Mouse (Mus musculus) T-helper 17 cell (primary cell): Measurements from ENCODE around the gene Tmbim6.
"Not testable (repeated sequence)": the region's sequence is repeated elsewhere in the genome, so short reads cannot be mapped to it uniquely, and the experiment has no call there.

ENCODE experiments used
- in situ Hi-C, 2 experiments: fragments of 300-600 bp; cut with MboI, MseI; formaldehyde crosslinking; loops; 1 replicate in 1 of 2; 2 replicates in 1 of 2; pipeline ENCODE4 v1.15.1; 2025; ENCODE audit warnings: high pct_unique_total_duplicates in 2 of 2

Tmbim6 gene

DNA sequence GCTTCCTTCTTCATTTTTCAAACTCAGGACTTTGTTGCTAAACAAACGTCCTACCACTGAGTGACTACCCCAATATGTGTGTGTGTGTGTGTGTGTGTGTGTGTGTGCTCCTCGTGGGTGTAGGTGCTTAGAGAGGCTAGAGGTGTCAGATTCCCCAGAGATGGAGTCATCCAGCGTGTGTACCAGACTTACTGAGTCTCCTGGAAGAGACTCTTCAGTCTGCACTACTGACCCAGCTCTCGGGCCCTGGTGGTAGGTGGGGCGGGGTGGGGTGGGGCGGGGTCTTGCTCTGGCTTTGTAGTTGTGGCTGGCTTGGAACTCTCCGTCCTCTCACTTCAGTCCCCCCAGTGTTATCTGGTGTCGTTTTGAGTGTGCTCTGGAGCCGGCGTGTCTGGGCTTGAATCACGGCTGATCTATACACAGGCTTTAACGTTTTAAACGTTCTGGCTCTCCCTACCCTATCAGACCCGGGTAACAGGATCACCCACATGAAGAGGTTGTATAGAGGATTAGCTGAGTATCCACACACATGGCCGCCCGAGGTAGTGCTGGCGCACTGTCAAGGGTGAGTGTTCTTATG lies 25.1 kb downstream of the Tmbim6 start:
- in situ Hi-C loops, result no loop called here

GRCm38 (mm10) chr15:99420101-99420500 lies 27.4 kb downstream of the Tmbim6 start:
- in situ Hi-C loops, result loop anchor here in 1 of 2 experiments (5.0 kb wide), 1 partner anchor 47 kb away; no protein-coding TSS in a partner anchor

DNA sequence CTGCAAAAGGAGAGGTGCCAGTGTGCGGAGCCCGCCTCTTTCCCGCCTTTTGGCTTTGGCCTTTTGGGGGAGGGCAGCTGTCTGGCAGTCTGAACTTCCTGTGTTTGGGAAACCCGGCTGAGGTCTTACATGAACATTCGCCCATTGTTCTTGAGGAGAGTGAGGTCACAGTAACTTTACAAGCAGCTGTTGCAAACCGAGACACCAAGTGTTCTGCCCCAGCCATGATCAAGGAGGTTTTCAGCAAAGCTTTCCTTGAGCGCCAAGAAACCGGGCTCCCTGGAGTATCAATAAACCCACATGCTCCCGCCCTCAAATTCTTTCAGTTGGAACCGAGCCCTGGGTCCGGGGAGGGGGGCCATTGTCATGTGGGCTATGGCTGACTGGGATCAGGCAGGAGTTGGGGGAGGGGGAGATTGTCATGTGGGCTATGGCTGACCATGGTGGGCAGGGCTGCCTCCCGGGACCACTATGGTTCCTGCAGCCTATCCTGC lies 27.9 kb downstream of the Tmbim6 start:
- in situ Hi-C loops, result loop anchor here in 1 of 2 experiments (5.0 kb wide), 1 partner anchor 47 kb away; no protein-coding TSS in a partner anchor

DNA sequence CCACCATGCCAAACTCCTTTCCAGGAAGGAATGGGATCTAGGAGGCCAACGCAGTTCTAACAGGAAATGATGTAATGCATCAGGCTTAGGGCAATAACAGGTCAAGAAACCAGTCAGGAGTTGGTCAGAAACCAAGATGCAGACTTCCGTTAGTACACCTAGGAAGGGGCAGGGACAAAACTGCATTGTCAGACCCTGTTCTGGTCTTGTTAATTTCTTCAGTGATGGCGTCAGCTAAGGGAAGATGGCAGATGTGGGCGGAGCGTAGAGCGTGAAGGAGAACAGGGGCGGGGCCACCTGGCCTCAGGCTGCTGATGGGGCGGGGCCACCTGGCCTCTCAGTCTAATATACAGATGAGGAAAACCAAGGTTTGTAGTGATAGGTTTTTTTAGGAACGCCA lies 28.5 kb downstream of the Tmbim6 start:
- in situ Hi-C loops, result loop anchor here in 1 of 2 experiments (5.0 kb wide), 1 partner anchor 46 kb away; no protein-coding TSS in a partner anchor

DNA sequence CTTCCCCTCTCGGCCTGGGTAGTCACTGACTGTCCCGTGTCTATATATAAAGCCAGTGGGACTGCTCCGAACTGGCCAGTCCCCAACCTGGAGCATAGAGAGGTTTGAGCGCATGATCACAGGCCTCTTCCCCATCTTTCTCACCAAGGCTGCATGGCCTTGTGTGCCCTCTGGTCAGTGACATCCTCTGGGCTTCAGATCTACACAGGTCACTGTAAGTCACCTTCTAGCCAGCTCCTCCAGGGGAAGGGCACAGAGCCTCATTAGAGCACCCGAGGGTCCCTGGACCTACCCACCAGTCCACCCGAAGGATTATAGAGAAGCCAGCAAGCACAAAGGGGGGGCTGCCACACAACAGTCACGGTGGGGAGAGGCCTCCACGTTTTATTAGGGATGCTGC lies 29.0 kb downstream of the Tmbim6 start:
- in situ Hi-C loops, result loop anchor here in 1 of 2 experiments (5.0 kb wide), 1 partner anchor 46 kb away; no protein-coding TSS in a partner anchor

- in situ Hi-C loops, result loop anchor here in 1 of 2 experiments (5.0 kb wide), 1 partner anchor 45 kb away; no protein-coding TSS in a partner anchor
Measured at GRCm38 (mm10) chr15:99422551-99422950, 29.9 kb downstream of the Tmbim6 start.

- in situ Hi-C loops, result loop anchor here in 1 of 2 experiments (5.0 kb wide), 1 partner anchor 44 kb away; no protein-coding TSS in a partner anchor
Measured at GRCm38 (mm10) chr15:99423131-99423530, 30.4 kb downstream of the Tmbim6 start.

- in situ Hi-C loops, result loop anchor here in 1 of 2 experiments (5.0 kb wide), 1 partner anchor 43 kb away; no protein-coding TSS in a partner anchor
Measured at GRCm38 (mm10) chr15:99423884-99424283, 31.2 kb downstream of the Tmbim6 start.

DNA sequence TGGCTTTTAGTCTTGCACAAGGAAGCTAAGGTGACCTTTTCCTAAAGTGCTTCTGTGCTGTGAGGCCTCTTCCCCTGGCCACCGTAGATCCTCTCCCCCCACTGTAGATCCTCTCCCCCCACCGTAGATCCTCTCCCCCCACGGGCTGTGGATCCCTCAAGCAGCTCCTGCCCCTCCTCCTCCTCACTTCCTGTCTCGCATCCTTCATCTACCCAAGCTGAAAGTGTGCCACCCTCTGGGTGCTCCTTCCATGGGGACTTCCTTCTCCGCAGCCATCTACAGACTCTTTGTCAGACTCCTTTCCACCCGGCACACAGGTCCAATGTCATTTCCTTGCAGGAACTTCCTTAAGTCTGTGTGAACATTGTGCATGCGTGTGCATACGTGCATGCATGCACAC lies 37.7 kb downstream of the Tmbim6 start:
- in situ Hi-C loops, result no loop called here

GRCm38 (mm10) chr15:99431063-99431462 lies 38.4 kb downstream of the Tmbim6 start:
- in situ Hi-C loops, result no loop called here

GRCm38 (mm10) chr15:99431504-99431903 lies 38.8 kb downstream of the Tmbim6 start:
- in situ Hi-C loops, result no loop called here

DNA sequence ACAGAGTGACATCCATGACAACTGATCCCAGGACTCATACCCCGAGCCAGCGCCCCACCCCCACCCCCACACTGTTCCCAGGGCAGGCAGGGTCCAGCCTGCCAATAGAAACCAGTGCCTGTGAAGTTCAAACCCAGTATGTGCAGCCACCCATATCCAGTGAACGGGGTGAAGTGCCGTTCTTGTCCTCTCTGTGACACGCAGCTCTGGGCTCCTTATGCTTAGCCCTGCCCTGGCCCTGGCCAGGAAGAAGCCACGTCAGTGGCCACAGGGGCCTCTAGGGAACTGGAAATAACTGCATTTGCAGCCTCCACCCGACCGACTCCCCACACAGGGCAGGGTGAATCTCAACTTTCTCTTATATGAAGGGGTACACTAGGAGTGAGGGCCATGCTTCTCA lies 39.3 kb downstream of the Tmbim6 start:
- in situ Hi-C loops, result no loop called here

DNA sequence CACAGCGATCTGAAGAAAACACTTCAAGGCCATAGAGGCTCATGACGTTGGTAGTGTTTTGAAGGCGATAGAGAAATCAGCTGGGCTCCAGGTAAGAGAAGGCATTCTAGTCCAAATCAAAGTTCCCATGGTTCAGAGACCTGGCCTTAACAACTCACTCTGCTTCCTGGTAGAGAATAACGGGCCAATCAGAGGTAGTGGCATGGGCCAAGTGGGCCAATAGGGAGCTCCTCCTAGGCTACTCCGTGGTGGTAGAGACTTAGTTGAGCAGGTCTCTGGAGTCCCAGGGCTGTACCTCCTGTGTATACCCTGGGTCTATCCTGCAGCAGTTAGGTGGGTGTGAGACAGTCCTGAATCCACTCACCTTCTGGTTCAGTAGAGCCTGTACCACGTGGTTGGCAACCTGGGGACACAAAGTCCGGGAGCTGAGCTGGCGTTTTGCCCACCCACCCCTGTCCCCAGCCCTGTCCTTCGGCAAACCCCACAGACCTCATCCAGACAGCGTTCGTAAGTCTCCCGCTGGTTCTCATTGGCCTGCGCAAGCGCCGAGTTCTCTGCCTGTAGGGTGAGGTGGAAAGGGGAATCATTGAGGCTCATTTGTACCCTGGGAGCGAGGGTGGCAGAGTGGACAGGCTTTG lies 40.5 kb downstream of the Tmbim6 start:
- in situ Hi-C loops, result no loop called here

DNA sequence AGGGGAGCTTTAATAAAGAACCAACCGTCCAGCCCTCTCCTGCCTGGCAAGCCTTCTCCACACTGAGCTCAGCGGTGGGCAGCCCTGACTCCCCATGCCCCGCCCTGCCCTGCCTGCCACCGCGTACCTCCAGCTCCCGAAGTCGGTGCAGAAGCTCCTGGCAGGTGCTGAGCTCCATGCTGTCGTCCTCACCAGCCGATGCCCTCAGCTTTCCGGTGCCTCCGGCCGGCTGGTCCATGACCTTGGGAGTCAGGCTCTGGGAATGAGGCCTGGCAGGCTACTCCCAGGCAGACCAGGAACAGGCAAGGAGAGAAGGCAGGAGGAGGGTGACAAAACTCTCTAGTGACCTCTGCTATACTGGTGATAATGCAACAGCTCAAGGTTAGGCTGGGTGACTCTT lies 41.2 kb downstream of the Tmbim6 start:
- in situ Hi-C loops, result no loop called here

DNA sequence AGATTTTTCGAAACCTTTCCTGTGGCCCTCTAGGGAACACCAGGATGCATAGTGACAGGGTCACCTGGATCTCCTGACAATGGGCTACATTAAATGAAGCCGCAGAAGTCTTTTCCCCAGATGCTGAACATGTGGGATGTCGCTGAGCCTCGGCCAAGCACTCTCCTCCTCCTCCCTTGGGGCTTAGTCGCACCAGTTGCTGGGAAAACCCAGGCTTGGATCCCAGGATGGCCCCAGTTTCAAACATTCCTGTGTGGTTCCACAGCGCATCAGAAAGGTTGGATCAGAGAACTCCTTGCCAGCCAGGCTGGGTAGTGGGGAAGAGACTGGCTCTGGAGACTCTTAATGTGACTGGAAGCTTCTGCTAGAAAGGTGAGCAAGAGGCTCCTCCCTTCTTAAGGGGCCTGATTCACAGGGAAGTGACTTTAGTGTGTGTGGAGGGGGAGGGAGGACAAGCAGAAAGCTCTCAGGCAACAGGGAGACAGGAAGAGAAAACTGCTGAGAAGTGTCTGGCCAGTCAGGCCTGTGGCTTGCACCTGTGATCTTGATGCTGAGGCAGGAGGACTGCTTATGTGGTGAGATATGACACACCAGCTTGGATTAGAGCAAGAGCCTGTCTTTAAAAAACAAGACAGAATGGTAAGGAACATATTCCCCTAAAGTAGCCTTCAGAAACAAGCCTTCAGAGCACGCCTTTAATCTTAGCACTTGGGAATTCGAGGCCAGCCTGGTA lies 46.5 kb downstream of the Tmbim6 start:
- in situ Hi-C loops, result no loop called here

GRCm38 (mm10) chr15:99440112-99440815 lies 47.6 kb downstream of the Tmbim6 start:
- in situ Hi-C loops, result no loop called here

DNA sequence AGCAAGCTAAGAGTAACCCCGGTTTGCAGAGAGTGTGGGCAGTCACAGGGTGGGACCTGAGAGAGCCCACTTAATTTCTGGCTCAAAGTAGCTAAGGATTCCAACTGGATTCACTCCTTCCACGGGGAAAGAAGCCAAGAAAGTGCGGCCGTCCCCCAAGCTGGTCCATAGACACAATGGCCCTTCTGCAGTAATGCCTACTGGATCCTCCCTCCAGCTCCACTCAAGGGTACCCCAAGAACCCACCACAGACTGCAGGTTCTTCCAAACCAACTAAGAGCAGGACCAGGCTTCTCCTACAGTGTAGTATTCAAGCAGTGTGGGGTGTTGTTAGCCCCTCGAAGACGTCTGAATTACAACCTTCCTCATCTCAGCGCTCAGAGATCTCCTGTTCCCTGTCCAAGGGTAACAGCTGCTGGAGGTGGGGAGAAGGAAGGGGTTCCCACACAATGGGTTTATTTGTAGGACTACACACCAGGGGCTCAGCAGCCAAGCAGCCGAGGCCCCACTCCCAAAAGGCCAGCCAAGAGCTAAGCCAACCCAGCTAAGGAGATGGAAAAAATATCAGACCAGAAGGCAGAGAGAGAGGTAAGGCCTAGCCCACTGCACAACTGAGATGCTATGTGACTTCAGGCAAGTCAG lies 48.3 kb downstream of the Tmbim6 start:
- in situ Hi-C loops, result no loop called here

- in situ Hi-C loops, result no loop called here
Measured at GRCm38 (mm10) chr15:99442358-99442757, 49.7 kb downstream of the Tmbim6 start.

GRCm38 (mm10) chr15:99445567-99445966 lies 52.9 kb downstream of the Tmbim6 start:
- in situ Hi-C loops, result no loop called here

- in situ Hi-C loops, result not testable (repeated sequence)
Measured at GRCm38 (mm10) chr15:99446136-99446535, 53.5 kb downstream of the Tmbim6 start.
